Mouse (Mus musculus) midbrain, postnatal 0 days (tissue): ENCODE measurements around the gene Fyn. TPM values are rescaled to one million over a fixed set of nuclear protein-coding genes. Genes with fewer than 3 reads are reported as not detected.
A peak's percentile ranks its signal among the peaks of the same experiment; 100 is the strongest.

Experiments
- ATAC-seq: fragments of 200-750 bp; cut with Nextera tagmentation; 2 replicates; pipeline ENCODE4 v1.8.0; 2017; ENCODE audit warnings: moderate number of reproducible peaks, mild to moderate bottlenecking, moderate TSS enrichment, moderate library complexity; ENCODE audit not compliant: low FRiP score
- DNase-seq: peaks from one replicate; pipeline ENCODE4 v3.0.0-alpha.2; 2015; ENCODE audit warnings: low spot score
- H3K27ac ChIP-seq: fragments of 300-500 bp; sonication (generic); 2 replicates; pipeline ENCODE4 v1.5.1; 2014; ENCODE audit warnings: low read depth, mild to moderate bottlenecking, low read length, mixed read lengths
- H3K27me3 ChIP-seq: fragments of 300-500 bp; sonication (generic); 2 replicates; pipeline ENCODE4 v1.6.1; 2014; ENCODE audit warnings: low read length, control low read depth, mixed read lengths; ENCODE audit not compliant: insufficient read depth
- H3K36me3 ChIP-seq: fragments of 300-500 bp; sonication (generic); 2 replicates; pipeline ENCODE4 v1.6.1; 2014; ENCODE audit warnings: low read length, control low read depth, mixed read lengths; ENCODE audit not compliant: insufficient read depth
- H3K4me1 ChIP-seq: fragments of 300-500 bp; sonication (generic); 2 replicates; pipeline ENCODE4 v1.6.1; 2014; ENCODE audit warnings: mild to moderate bottlenecking, control low read depth, antibody characterized with exemption, low read length, mixed read lengths; ENCODE audit not compliant: insufficient read depth
- H3K4me2 ChIP-seq: fragments of 300-500 bp; sonication (generic); 2 replicates; pipeline ENCODE4 v1.6.1; 2014; ENCODE audit warnings: low read depth, mild to moderate bottlenecking, low read length, mixed read lengths; ENCODE audit not compliant: poor library complexity, severe bottlenecking
- H3K4me3 ChIP-seq: fragments of 300-500 bp; sonication (generic); 2 replicates; pipeline ENCODE4 v1.5.1; 2014; ENCODE audit warnings: low read depth, mild to moderate bottlenecking, low read length, moderate library complexity
- H3K9ac ChIP-seq: fragments of 300-500 bp; sonication (generic); replicated peaks from 2 replicates; pipeline ENCODE4 v1.6.1; 2014; ENCODE audit warnings: mild to moderate bottlenecking, low read length, moderate library complexity, mixed read lengths; ENCODE audit not compliant: poor library complexity, severe bottlenecking
- H3K9me3 ChIP-seq: fragments of 300-500 bp; sonication (generic); 2 replicates; pipeline ENCODE4 v1.6.1; 2016; ENCODE audit warnings: low read length, control low read depth
- CTCF ChIP-seq: IDR thresholded peaks from 2 replicates; pipeline ENCODE4 v1.5.1; 2016; ENCODE audit warnings: antibody characterized with exemption, mild to moderate bottlenecking
- WGBS: fragments of 180-500 bp; shearing (Covaris S2); extraction: QIAGEN DNeasy Blood & Tissue Kit; methylation state at CpG from one replicate; pipeline ENCODE4 v1.1.7; 2014; 5-methylcytosine and 5-hydroxymethylcytosine counted together
- polyA plus RNA-seq: library from polyadenylated mRNA; unstranded; fragments of >200 nt; fragmentation: Nextera tagmentation; extraction: Ambion mirVana; gene quantifications from 2 replicates; pipeline ENCODE4 v1.2.1, GENCODE M21; 2015
- total RNA-seq: library from RNA; depleted of rRNA; stranded (reverse); fragments of >200 nt; gene quantifications from 2 replicates; pipeline ENCODE4 v1.2.3, GENCODE M21; 2014

Fyn gene
- total and polyA plus RNA-seq, 2 experiments from 2014 or later, result 82.9 to 121 TPM

- H3K4me1 ChIP-seq, result peaks cover 19% of the 10 kb centered on the region; the same call in 1 of the 2 replicates
- DNase-seq (no peak), ATAC-seq (no peak)
- no peak overlapping the region for H3K4me3 ChIP-seq
- WGBS, result 71% methylated on average over 14 of the region's 14 CpGs
- H3K9me3 ChIP-seq, result no peaks in the 10 kb centered on the region
- no peak overlapping the region for H3K9ac ChIP-seq
- H3K4me2 ChIP-seq, result no peak overlapping the region
- H3K27me3 ChIP-seq, result no peaks in the 10 kb centered on the region
- no peaks in the 10 kb centered on the region for H3K36me3 ChIP-seq
- 0 out of 2 replicates have a peak overlapping the region, but pooled peaks have one; percentile 26 for H3K27ac ChIP-seq
- no peak for TF ChIP-seq CTCF
These were observed 119.2 kb downstream of the Fyn start for GRCm38 (mm10) chr10:39487740-39488415.

DNA sequence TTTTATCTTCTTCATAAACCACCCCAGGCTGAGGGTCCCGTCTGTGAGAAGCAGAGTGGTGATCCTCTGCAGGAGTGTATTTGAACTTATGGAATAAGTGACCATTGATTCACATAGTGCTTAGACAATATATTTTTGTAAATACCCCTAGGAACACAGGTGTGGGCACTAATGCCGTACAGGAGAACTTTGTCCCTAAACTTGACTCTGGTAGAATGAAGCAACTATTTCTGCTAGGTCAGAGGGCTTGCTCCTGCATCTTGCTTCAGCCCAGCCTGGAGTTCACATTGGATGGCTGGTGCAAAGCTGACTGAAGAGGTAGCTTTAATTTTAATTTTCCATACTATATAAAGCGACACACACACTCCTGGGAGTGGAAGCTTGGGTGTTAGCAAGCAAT is 119.9 kb downstream of the Fyn start:
- Histone ChIP-seq H3K27me3 (no peaks in the 10 kb centered on the region), H3K9me3 (no peaks in the 10 kb centered on the region), H3K9ac (no peak overlapping the region), H3K27ac (no peak overlapping the region), H3K4me2 (no peak overlapping the region), H3K4me3 (no peak overlapping the region), H3K36me3 (no peaks in the 10 kb centered on the region), H3K4me1 (peaks cover 19% of the 10 kb centered on the region; the same call in 1 of the 2 replicates)
- no peak for ATAC-seq
- WGBS, result 77% methylated on average over 3 of the region's 3 CpGs
- TF ChIP-seq CTCF, result no peak
- DNase-seq, result no peak

GRCm38 (mm10) chr10:39488956-39489355 is 120.3 kb downstream of the Fyn start:
- Histone ChIP-seq H3K9me3 (no peaks in the 10 kb centered on the region), H3K9ac (no peak overlapping the region), H3K4me1 (peaks cover 19% of the 10 kb centered on the region; the same call in 1 of the 2 replicates), H3K27ac (no peak overlapping the region), H3K36me3 (no peaks in the 10 kb centered on the region), H3K27me3 (no peaks in the 10 kb centered on the region), H3K4me2 (no peak overlapping the region), H3K4me3 (no peak overlapping the region)
- ATAC-seq, result no peak
- WGBS, result 79% methylated on average over 3 of the region's 3 CpGs
- TF ChIP-seq CTCF, result no peak
- DNase-seq, result no peak

DNA sequence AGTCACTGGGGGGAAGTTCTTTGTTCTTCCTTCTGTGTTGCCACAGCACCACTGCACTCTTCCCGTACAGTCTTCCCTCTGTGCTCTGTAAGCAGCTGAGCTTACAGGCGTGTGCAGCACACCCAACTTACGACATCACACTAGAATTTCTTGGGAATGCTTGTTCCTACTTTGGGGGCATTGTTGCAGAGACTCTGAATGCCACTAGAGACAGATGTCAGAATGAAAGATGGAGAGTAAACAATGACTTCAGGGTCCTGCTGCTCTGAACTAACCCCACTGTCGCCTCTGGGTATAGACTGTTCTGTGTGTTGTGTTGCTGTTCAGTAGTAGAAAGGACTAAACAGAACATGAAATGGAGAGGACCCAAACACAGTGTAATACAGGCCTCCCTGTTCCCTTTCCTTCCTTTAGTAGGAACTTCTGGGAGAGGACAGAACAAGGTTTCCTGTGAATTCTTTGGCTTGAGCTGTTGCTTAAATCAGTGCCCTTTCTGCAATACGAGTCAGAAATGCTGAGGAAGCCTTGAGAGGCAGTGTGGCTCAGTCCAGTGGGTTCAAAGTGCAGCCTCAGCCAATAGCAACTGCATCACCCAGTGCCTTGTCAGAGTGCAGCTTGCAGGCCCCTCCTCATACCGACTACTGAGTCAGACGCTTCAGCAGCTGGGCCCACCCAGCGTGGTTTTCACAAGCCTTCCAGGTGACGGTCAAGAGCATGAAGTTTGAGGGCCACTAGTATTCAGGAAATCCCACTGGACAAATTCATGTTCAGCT is 121.9 kb downstream of the Fyn start:
- no peak overlapping the region for H3K4me3 ChIP-seq
- no peaks in the 10 kb centered on the region for H3K9me3 ChIP-seq
- H3K4me1 ChIP-seq, result peaks cover 6% of the 10 kb centered on the region; the same call in 1 of the 2 replicates
- H3K36me3 ChIP-seq, result no peaks in the 10 kb centered on the region
- no peak overlapping the region for H3K9ac ChIP-seq
- DNase-seq (no peak), ATAC-seq (no peak)
- no peak overlapping the region for H3K27ac ChIP-seq
- no peaks in the 10 kb centered on the region for H3K27me3 ChIP-seq
- 82% methylated on average over 9 of the region's 9 CpGs for WGBS
- TF ChIP-seq CTCF, result no peak
- no peak overlapping the region for H3K4me2 ChIP-seq

GRCm38 (mm10) chr10:39492146-39492545 is 123.5 kb downstream of the Fyn start:
- Histone ChIP-seq H3K4me3 (no peak overlapping the region), H3K4me2 (no peak overlapping the region), H3K27me3 (no peaks in the 10 kb centered on the region), H3K36me3 (no peaks in the 10 kb centered on the region), H3K27ac (no peak overlapping the region), H3K9ac (no peak overlapping the region), H3K4me1 (peaks cover 7% of the 10 kb centered on the region; the same call in 1 of the 2 replicates), H3K9me3 (no peaks in the 10 kb centered on the region)
- WGBS, result 59% methylated on average over 6 of the region's 6 CpGs
- ATAC-seq (no peak), DNase-seq (no peak)
- no peak for TF ChIP-seq CTCF

- H3K9ac ChIP-seq, result no peak overlapping the region
- no peaks in the 10 kb centered on the region for H3K27me3 ChIP-seq
- H3K27ac ChIP-seq, result no peak overlapping the region
- no peak overlapping the region for H3K4me2 ChIP-seq
- H3K9me3 ChIP-seq, result no peaks in the 10 kb centered on the region
- H3K4me1 ChIP-seq, result peaks cover 13% of the 10 kb centered on the region
- DNase-seq (no peak), ATAC-seq (no peak)
- no peak for TF ChIP-seq CTCF
- no peaks in the 10 kb centered on the region for H3K36me3 ChIP-seq
- no peak overlapping the region for H3K4me3 ChIP-seq
- 91% methylated on average over 3 of the region's 3 CpGs for WGBS
These were observed 124.4 kb downstream of the Fyn start for GRCm38 (mm10) chr10:39493007-39493406.
